Mouse (Mus musculus) lung, adult 10 weeks (tissue): ENCODE data around the gene Diaph2. TPM values are rescaled to one million over a fixed set of nuclear protein-coding genes. Genes with fewer than 3 reads are reported as not detected.

Experiments
- polyA plus RNA-seq: library from polyadenylated mRNA; stranded (reverse); fragments of 350-450 nt; fragmentation: Illumina TruSeq; extraction: RNeasy Lipid Tissue Mini Kit (QIAGEN cat#74804); gene quantifications from one replicate; pipeline ENCODE4 v1.2.3, GENCODE M21; 2014; ENCODE audit warnings: low read depth, low replicate concordance; ENCODE audit not compliant: insufficient read depth

The Diaph2 gene
- polyA plus RNA-seq: 2.7 TPM

GRCm38 (mm10) chrX:129749571-129750061, at the start of gene Diaph2:
Gene Diaph2 (plus strand): TSS chrX:129749742.

